Mouse (Mus musculus) cerebellum, adult 9-11 months (tissue): ENCODE measurements around the gene Dusp28.

Source experiments
- DNase-seq: peaks from one replicate; pipeline ENCODE4 v3.0.0; 2022

Gene Dusp28

DNA sequence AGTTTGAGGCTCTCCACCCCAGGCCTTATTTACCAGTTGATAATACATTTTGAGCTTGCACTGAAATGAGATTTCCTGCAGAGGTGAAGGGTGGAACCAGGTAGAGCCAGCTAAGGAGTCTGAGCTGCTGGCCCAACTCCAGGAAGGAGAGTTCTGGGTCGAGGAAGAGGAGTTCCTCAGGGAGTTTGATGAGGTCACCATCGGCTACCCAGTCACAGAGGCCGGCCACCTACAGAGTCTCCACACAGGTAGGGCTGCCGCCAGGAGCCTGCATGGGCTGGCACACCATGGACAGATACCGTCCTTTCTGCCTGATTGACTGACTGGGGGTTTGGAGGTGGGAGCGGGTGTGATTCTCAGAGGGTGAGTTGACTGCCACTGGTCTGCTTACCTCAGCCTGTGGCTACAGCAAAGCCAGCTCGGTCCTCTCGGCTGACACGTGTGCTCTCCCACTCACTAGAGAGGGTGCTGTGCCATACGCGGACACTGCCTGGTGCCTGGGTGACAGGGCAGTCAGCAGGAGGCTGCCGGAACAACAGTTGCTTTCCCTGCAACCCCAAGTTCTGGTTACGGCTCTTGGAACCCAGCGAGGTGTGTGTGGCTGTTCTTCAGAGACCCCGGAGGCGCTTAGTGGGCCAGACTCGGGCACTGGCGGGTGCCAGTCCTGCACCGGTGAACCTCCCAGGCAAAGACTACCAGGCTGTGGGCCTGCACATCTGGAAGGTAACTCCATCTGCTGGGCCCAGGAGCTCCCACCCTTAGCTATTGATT lies 36.6 kb downstream of the Dusp28 start:
- no peak for DNase-seq

- DNase-seq, result no peak
Measured at GRCm38 (mm10) chr1:92947966-92948365, 41.2 kb downstream of the Dusp28 start.

GRCm38 (mm10) chr1:92949426-92949825 lies 42.6 kb downstream of the Dusp28 start:
- DNase-seq, result peak; percentile 7

GRCm38 (mm10) chr1:92950607-92951006 lies 43.8 kb downstream of the Dusp28 start, which contains the start of gene Gpr35:
TSS of gene Gpr35 (plus strand) at chr1:92950865.
- DNase-seq, result peak; percentile 0

- DNase-seq, result no peak
Measured at GRCm38 (mm10) chr1:92953641-92954040, 46.9 kb downstream of the Dusp28 start.

- peak; percentile 58 for DNase-seq
Measured at GRCm38 (mm10) chr1:92956571-92957335, 50.0 kb downstream of the Dusp28 start.
